Mouse (Mus musculus) adrenal gland, adult 2 months (tissue): Measurements from ENCODE around the gene Gm28048. TPM values are rescaled to one million over a fixed set of nuclear protein-coding genes. Genes with fewer than 3 reads are reported as not detected.

Experiments
- DNase-seq: peaks from one replicate; pipeline ENCODE4 v3.0.0; 2021
- polyA plus RNA-seq: library from polyadenylated mRNA; depleted of rRNA; stranded (reverse); fragments of >200 nt; gene quantifications from 2 replicates; pipeline ENCODE4 v1.2.3, GENCODE M21; 2012
- total RNA-seq, 2 experiments: library from RNA; stranded (reverse); gene quantifications; 2 replicates each; pipeline ENCODE4 v1.2.3; 2021

Gene Gm28048
- total and polyA plus RNA-seq, 3 experiments: 39.3 to 39.4 TPM; not detected in 1

DNA sequence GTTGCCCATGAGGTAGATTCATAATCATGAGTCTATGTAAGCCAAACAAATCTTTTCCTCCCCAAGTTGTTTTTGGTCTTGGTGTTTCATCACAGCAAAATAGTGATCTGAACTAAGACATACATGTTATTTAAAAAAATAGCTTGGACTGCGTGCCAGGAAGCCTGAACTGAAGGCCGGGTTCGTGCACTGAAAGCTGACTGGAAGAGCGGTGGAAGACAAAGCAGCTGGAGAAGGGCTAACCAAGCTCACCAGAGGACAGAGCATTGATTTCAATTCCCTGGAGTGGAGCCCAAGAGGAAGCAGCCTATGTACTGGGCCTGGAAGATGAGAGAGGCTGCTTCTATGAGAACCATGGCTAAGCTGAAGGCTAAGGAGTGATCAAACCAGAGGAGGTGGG lies 94.9 kb downstream of the Gm28048 start:
- no peak for DNase-seq

GRCm38 (mm10) chr11:22885350-22885749 lies 96.5 kb downstream of the Gm28048 start:
- no peak for DNase-seq

- no peak for DNase-seq
Observed at GRCm38 (mm10) chr11:22883676-22884075, 98.2 kb downstream of the Gm28048 start.

- no peak for DNase-seq
Observed at GRCm38 (mm10) chr11:22882926-22883325, 99.0 kb downstream of the Gm28048 start.

- no peak for DNase-seq
Observed at GRCm38 (mm10) chr11:22880383-22881172, 101.3 kb downstream of the Gm28048 start.

- DNase-seq: no peak
Observed at GRCm38 (mm10) chr11:22879645-22880044, 102.2 kb downstream of the Gm28048 start.

GRCm38 (mm10) chr11:22876680-22877330 lies 105.1 kb downstream of the Gm28048 start:
- no peak for DNase-seq

DNA sequence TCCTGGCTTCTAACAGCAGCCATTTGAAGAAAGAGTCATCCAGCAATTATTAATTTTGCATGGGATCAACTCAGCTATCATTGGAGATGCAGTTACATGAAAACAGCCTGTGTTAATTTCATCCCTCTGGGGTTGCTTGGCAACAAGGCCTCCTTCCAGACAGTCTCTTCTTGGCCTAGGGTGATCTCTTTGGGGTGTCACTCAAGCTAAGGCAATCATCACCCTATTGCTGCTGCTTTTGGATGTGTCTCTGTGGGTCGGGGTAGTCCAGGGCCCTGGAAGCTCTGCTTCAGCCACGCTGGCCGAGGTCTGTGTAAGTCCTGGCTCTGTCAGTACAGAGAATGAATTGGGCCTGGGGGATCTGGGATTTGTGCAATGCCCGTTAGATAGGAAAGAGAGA lies 106.6 kb downstream of the Gm28048 start:
- no peak for DNase-seq

DNA sequence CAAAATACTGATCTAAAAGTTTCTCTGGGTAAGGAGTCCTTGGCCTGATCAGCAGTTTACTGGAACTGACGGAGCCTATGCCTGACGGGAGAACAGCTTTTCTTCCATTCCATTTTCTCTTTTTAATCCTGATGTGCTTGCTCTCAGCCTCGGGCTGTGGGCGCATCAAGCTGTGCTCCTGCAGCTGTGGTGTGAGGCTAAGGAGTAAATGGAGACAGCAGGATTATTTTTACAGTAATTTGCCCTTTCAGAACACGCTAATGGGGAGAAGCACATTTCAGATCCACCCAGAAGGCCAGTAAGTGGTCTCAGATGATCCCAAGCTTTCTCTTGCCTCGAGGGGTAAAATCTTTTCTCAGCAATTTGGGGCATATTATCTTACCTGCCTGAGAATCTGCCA lies 107.1 kb downstream of the Gm28048 start:
- no peak for DNase-seq

- no peak for DNase-seq
Observed at GRCm38 (mm10) chr11:22873383-22873782, 108.5 kb downstream of the Gm28048 start.

GRCm38 (mm10) chr11:22872307-22872680 lies 109.6 kb downstream of the Gm28048 start:
- no peak for DNase-seq

GRCm38 (mm10) chr11:22871628-22872306 lies 110.1 kb downstream of the Gm28048 start:
- no peak for DNase-seq

- no peak for DNase-seq
Observed at GRCm38 (mm10) chr11:22868582-22868981, 113.3 kb downstream of the Gm28048 start.

DNA sequence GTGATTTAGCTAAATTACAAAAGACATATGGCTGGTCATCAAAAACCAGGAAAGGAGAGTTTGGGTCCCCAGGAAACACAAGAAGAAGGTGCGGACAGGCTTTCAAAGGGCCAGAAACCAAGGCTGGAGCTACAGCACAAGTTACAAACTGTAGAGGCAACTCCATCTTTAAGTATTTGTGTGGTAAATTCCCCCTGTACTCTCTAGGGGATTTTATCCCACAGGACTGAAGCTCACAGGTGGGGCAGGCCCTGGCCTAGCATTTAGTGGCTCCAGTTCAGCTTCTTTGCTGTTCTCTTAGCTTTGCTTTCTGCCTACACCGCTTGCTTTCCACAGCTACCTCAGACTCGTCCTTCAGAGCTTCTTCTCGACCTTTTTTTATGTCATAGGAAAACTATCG lies 114.2 kb downstream of the Gm28048 start:
- no peak for DNase-seq

DNA sequence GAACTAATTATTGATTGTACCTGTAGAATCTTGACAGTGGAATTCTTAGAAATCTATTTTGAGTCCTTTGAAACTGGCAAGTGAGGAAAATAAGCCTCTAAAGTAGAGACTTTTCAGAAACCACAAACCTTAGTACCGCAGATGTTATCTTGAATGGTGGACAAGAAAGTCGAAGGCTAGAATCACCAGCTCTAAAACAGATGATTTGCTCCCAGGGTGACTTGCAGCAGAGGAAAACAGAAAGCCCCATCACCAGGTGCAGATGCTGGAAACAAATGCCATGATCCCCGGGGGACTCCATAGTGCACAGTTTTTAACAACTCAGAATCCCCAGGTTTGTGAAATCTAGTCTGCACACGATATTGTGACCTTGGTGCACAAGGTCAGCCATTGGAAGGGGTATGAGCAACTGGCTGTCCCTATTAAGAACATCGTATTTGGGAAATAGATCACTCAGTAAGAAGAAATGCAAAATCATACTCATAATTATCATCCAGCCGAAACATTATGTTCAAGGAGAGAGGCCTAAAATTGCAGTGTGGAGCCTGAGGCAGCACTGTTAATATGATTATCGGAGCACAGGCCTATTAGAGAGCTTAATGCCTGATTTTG lies 116.1 kb downstream of the Gm28048 start:
- peak; percentile 56 for DNase-seq

- DNase-seq: no peak
Observed at GRCm38 (mm10) chr11:22864305-22865060, 117.4 kb downstream of the Gm28048 start.

DNA sequence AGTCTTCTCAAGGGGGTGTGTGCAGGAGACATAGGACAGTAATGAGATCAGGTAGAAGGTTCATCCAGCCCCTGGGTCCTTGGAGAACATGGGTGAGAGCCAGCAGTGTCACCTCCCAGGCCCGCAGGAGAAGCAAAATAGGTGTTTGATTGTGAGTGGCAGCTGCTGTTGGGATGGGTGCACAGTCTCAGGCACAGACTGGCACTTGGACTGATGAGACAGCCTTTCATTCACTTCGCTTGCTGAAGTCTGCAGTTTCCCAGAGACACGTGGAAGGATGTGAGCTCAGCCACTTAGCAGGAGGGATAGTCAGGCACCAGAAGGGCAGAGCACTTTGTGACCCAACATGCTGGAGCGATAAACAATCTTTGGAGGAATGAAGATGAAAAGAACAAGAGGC lies 118.3 kb downstream of the Gm28048 start:
- no peak for DNase-seq

DNA sequence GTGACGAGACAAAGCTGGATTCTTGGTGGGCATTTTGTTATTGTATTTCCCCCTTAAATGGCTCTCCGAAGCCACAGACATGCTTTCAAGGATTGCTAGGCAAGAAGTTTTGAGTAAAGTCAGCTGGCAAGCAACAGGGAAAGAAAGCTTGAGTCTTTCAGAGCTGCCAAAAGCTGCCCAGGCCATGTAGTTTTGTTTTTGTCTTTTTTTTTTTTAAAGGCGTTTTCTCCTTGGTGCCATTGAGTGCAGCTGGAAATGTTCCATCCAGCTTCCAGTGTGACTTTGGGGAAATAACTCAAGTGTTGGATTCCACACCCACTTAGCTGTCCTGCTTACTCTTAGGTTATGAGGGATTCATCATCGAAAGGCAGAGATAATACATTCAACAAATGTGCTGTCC lies 120.6 kb downstream of the Gm28048 start:
- DNase-seq: no peak

DNA sequence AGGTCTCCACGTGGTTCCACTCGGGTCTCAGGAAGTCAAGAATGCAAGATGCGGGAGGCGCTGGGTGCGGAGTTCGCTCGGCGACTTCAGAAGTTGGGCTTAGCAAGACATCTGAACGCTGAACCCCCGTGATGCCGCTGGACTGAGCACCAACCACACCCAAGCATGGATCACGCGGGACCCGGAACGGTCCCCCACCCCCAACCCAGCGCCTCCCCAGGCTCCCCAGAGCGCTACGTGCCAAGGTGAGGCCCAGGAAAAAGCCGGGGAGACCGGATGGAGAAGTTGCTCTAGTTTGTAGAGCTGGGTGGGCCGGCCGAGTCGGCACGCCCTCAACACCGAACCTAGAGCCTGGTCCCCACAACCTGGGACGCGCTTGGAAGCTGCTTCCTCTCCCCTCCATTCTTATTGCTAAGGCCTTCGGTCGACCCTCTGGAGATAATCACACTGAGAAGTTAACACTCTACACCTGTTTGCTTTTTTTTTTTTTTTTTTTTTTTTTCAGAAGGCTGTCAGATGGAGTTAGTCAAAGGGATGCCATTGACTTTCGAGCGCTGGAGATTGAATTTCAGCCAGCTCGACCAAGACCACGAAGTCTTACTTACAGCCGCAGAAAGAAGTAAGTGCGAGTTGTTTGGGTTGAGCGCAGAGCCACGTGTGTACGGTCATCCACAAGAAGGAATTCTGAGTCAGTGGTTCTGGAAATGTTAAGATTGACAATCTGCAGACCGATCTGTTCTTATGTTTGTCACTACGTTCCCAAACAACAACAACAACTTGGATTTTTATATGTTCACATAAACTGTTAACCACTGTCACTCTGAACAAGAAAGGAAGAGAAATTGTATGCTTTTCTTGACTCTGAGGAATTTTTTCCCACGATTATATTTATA lies 121.3 kb downstream of the Gm28048 start, which contains the start of gene B3gnt2:
TSS of gene B3gnt2 (minus strand) at position 627 of the 893 bp plus-strand sequence.
- DNase-seq: peak; percentile 81

DNA sequence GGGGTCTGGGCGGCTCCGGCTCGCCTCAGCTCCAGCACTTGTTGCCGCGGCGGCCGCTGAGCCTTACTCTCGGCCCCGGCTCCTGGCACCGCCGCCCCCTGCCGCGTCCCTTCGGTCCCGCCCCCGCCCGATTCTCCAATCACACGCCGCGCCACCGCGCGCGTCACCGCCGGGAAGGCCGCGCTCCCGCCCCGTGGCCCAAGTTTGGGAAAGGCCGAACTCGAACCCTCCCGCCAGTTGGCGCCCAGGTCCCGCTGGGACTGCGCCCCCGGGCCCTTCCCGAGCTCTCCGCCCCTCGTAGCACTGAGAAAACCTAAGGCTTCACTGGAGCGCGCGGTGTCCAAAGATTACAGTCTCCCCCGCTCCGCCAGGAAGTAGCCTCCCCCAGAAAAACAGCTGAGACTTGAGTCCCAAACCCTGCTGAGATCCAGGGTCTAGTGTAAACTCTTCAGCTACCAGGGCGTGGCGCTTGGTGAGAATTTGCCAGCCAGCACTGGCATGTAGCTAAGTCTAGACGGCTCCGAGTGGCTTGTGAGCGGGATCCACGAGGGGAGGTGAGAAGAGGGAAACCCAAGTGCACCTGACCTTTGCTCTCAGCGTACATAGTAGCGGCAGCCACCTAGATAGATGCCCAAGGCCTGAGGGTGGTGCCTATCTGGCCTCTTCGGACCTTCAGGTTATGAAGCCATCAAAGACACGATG lies 122.1 kb downstream of the Gm28048 start:
- peak; percentile 96 for DNase-seq
